Mouse (Mus musculus): ENCODE results near the gene H1fx. TPM values are rescaled to one million over a fixed set of nuclear protein-coding genes. Genes with fewer than 3 reads are reported as not detected.
A peak's percentile ranks its signal among the peaks of the same experiment; 100 is the strongest.

Gene H1fx
- polyA plus RNA-seq, 1 experiment: 84.3 TPM

DNA sequence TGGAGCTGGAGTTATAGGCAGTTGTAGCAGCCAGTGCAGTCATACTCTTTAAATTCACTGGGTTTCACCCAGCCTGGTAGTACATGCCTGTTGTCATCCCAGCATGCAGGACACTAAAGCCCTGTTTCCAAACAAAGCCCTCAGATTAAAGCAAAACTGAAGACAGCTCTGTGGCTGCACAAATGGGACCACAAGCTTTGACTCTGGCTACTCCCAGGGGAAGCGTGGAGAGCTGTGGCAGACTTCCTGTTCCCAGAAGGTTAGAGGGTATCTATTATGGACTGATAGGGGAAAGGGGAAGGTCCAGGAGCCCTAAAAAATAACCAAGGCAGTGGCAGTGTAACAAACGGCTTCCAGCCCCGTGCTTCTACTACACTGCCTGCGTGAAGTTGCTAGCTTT is 14.1 kb upstream of the H1fx start:
- H3ac ChIP-seq (ENCODE audit: control insufficient read depth, insufficient read length): no peak overlapping the region
- H3K27me3 ChIP-seq (ENCODE audit: control insufficient read depth, insufficient read depth, insufficient read length): no peaks in the 10 kb centered on the region
- H3K4me2 ChIP-seq (ENCODE audit: low read depth): no peak overlapping the region
- no peak overlapping the region for H3K4me3 ChIP-seq
- TF ChIP-seq CEBPB (IDR thresholded peaks at IDR 0.05; ENCODE audit: insufficient read depth, poor library complexity, severe bottlenecking) (no peak), USF1 (IDR thresholded peaks at IDR 0.05; ENCODE audit: low read depth) (no peak), POLR2A (IDR thresholded peaks at IDR 0.05; ENCODE audit: insufficient read length, low read depth) (no peak), E2F4 (IDR thresholded peaks at IDR 0.05; ENCODE audit: insufficient read depth) (no peak), TCF12 (IDR thresholded peaks at IDR 0.05; ENCODE audit: insufficient read depth, poor library complexity, severe bottlenecking) (no peak), POLR2AphosphoS2 (IDR thresholded peaks at IDR 0.05; ENCODE audit: insufficient read length, low read depth) (no peak)
- H3K79me2 ChIP-seq (ENCODE audit: control insufficient read depth, insufficient read depth): no peaks in the 10 kb centered on the region
- peaks cover 8% of the 10 kb centered on the region for H3K36me3 ChIP-seq (ENCODE audit: control insufficient read depth, insufficient read depth)

DNA sequence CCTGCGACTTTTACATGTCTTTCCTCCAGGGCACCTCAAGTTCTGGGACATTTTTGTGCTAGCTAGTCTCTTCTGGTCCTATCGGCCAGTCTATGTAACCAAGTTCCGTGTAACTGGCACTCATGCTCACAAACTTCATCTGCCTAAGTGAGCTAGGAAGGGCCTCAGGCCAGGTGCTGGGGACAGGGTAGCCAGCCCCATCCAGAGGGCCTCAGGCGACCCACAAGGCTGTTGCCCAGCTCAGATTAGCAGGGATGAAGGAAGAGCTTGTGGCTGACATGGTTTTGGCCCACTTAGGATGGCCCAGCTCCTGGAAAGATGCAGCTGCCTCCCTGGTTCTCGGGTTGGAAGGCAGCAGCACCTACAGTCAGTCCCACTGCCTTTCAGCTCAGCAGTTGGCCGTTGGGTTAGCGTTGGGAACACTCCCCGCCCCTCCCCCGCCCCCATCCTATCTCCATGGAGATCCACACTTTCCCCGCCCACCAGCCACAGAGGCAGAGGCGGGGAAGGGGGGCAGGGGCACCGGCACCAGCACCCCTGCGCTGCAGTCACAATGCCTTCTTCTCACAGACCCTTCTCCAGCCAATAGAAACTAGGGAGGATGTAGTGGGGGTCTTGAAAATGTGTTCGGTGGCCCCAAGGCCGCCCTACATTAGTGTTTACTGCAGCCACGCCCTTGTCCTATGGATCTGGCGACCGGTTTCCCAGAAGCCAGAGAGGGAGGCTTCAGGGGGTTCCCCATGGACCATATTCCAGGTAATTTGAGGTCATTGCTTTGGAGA is 12.5 kb upstream of the H1fx start:
- TF ChIP-seq TCF3 (IDR thresholded peaks at IDR 0.05; ENCODE audit: insufficient read length, low read depth) (no peak), MYOG (IDR thresholded peaks at IDR 0.05; ENCODE audit: control insufficient read depth in 1 of 3, insufficient read depth in 1 of 3, insufficient read length in 2 of 3, low read depth in 2 of 3) (peak in 1 of 3 experiments; percentile 2), CEBPB (IDR thresholded peaks at IDR 0.05; ENCODE audit: insufficient read depth, poor library complexity, severe bottlenecking) (no peak), REST (IDR thresholded peaks at IDR 0.05; ENCODE audit: insufficient read depth, insufficient read length) (no peak), SRF (IDR thresholded peaks at IDR 0.05; ENCODE audit: control insufficient read depth, insufficient read length, low read depth) (no peak), POLR2A (IDR thresholded peaks at IDR 0.05; ENCODE audit: insufficient read length, low read depth) (no peak), MAX (IDR thresholded peaks at IDR 0.05; ENCODE audit: low read depth) (no peak), POLR2AphosphoS2 (IDR thresholded peaks at IDR 0.05; ENCODE audit: insufficient read length, low read depth) (peak; percentile 59), MYOD1 (IDR thresholded peaks at IDR 0.05; ENCODE audit: control insufficient read depth in 1 of 3, insufficient read length in 2 of 3, low read depth in 2 of 3) (no peak), TCF12 (IDR thresholded peaks at IDR 0.05; ENCODE audit: insufficient read depth, poor library complexity, severe bottlenecking) (no peak), E2F4 (IDR thresholded peaks at IDR 0.05; ENCODE audit: insufficient read depth) (no peak), USF1 (IDR thresholded peaks at IDR 0.05; ENCODE audit: low read depth) (no peak)
- Histone ChIP-seq H3ac (ENCODE audit: control insufficient read depth, insufficient read length) (no peak overlapping the region), H3K36me3 (ENCODE audit: control insufficient read depth, insufficient read depth) (peaks cover 8% of the 10 kb centered on the region), H3K4me3 (no peak overlapping the region), H3K27me3 (ENCODE audit: control insufficient read depth, insufficient read depth, insufficient read length) (no peaks in the 10 kb centered on the region), H3K79me2 (ENCODE audit: control insufficient read depth, insufficient read depth) (no peaks in the 10 kb centered on the region), H3K4me2 (ENCODE audit: low read depth) (no peak overlapping the region)

DNA sequence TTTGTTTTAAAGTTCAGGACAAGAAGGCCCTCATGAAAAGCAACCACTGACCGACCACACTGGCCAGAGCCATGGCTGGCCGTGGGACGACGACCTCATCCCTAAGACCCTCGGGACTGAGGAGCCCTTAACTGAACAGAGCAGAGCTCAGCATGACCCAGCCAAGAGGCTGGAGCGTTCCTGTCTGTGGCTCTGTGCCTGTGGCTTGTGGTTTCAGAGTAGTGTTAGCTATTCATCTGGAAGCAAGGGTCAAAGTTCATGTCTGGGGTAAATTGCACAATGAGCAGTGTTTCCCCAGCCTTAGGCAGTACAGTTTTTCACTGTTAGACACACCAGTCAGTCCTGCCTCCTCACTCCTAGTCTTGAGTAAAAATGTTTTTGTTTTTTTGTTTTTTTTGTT is 11.3 kb upstream of the H1fx start:
- no peaks in the 10 kb centered on the region for H3K36me3 ChIP-seq (ENCODE audit: control insufficient read depth, insufficient read depth)
- H3K27me3 ChIP-seq (ENCODE audit: control insufficient read depth, insufficient read depth, insufficient read length): no peaks in the 10 kb centered on the region
- peak; percentile 89 for TF ChIP-seq CEBPB (IDR thresholded peaks at IDR 0.05; ENCODE audit: insufficient read depth, poor library complexity, severe bottlenecking)
- TF ChIP-seq POLR2AphosphoS2 (IDR thresholded peaks at IDR 0.05; ENCODE audit: insufficient read length, low read depth): peak; percentile 11
- no peak for TF ChIP-seq TCF3 (IDR thresholded peaks at IDR 0.05; ENCODE audit: insufficient read length, low read depth)
- no peak overlapping the region for H3K4me2 ChIP-seq (ENCODE audit: low read depth)
- H3K79me2 ChIP-seq (ENCODE audit: control insufficient read depth, insufficient read depth): no peaks in the 10 kb centered on the region
- no peak overlapping the region for H3K4me3 ChIP-seq
- H3ac ChIP-seq (ENCODE audit: control insufficient read depth, insufficient read length): no peak overlapping the region

DNA sequence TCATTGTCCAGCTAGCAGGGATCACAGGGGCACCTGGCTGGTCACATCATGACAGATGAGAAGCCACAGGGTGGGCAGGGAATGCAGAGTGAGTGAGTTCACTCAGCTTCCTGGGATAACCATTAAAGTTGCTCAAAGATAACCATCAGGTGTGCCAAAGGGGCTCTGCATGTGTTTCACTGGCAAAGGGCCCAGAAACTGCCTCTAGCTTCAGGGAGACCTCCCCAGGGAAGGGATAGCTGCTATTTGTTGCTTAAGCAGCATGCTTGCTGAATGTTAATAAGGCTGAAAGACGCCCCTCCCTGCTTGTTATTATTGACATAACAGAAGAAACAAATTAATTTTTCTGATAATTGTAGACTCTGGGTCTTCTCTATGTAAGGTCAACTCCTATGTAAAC is 10.4 kb upstream of the H1fx start:
- Histone ChIP-seq H3ac (ENCODE audit: control insufficient read depth, insufficient read length) (no peak overlapping the region), H3K27me3 (ENCODE audit: control insufficient read depth, insufficient read depth, insufficient read length) (no peaks in the 10 kb centered on the region), H3K4me2 (ENCODE audit: low read depth) (no peak overlapping the region), H3K36me3 (ENCODE audit: control insufficient read depth, insufficient read depth) (no peaks in the 10 kb centered on the region), H3K4me3 (no peak overlapping the region), H3K79me2 (ENCODE audit: control insufficient read depth, insufficient read depth) (no peaks in the 10 kb centered on the region)
- TF ChIP-seq USF1 (IDR thresholded peaks at IDR 0.05; ENCODE audit: low read depth): no peak
- TF ChIP-seq MYOD1 (IDR thresholded peaks at IDR 0.05; ENCODE audit: control insufficient read depth in 1 of 3, insufficient read length in 2 of 3, low read depth in 2 of 3): peak in 1 of 3 experiments; percentile 7
- no peak for TF ChIP-seq TCF3 (IDR thresholded peaks at IDR 0.05; ENCODE audit: insufficient read length, low read depth)

DNA sequence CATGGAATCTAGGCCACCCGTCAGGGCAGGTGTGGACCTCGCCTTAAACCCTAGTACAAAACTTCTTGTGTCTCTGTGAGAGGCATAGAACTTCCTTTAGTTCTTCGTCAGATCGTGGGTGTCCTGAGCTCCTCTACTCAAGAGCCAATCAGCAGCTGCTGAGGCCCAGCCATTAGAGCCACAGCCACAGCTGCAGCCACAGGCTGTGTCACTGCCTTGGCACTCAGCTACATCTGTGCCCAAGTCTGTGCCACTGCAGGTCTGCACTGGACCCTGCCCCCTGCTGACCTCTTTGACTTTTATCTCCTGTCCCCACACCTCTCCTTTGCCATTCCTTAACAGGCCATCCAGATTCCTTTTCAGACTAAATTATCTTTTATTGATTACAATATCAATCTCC is 9.8 kb upstream of the H1fx start:
- no peak overlapping the region for H3K4me2 ChIP-seq (ENCODE audit: low read depth)
- H3ac ChIP-seq (ENCODE audit: control insufficient read depth, insufficient read length): no peak overlapping the region
- TF ChIP-seq REST (IDR thresholded peaks at IDR 0.05; ENCODE audit: insufficient read depth, insufficient read length) (no peak), USF1 (IDR thresholded peaks at IDR 0.05; ENCODE audit: low read depth) (no peak), SRF (IDR thresholded peaks at IDR 0.05; ENCODE audit: control insufficient read depth, insufficient read length, low read depth) (no peak), POLR2A (IDR thresholded peaks at IDR 0.05; ENCODE audit: insufficient read length, low read depth) (no peak), E2F4 (IDR thresholded peaks at IDR 0.05; ENCODE audit: insufficient read depth) (no peak), POLR2AphosphoS2 (IDR thresholded peaks at IDR 0.05; ENCODE audit: insufficient read length, low read depth) (no peak), MAX (IDR thresholded peaks at IDR 0.05; ENCODE audit: low read depth) (no peak), MYOG (IDR thresholded peaks at IDR 0.05; ENCODE audit: control insufficient read depth in 1 of 3, insufficient read depth in 1 of 3, insufficient read length in 2 of 3, low read depth in 2 of 3) (peak; percentile 39 to 97 (median 96)), MYOD1 (IDR thresholded peaks at IDR 0.05; ENCODE audit: control insufficient read depth in 1 of 3, insufficient read length in 2 of 3, low read depth in 2 of 3) (peak in 2 of 3 experiments; percentile 90 to 96), TCF3 (IDR thresholded peaks at IDR 0.05; ENCODE audit: insufficient read length, low read depth) (peak; percentile 88), TCF12 (IDR thresholded peaks at IDR 0.05; ENCODE audit: insufficient read depth, poor library complexity, severe bottlenecking) (no peak), CEBPB (IDR thresholded peaks at IDR 0.05; ENCODE audit: insufficient read depth, poor library complexity, severe bottlenecking) (no peak)
- no peaks in the 10 kb centered on the region for H3K27me3 ChIP-seq (ENCODE audit: control insufficient read depth, insufficient read depth, insufficient read length)
- H3K36me3 ChIP-seq (ENCODE audit: control insufficient read depth, insufficient read depth): no peaks in the 10 kb centered on the region
- H3K79me2 ChIP-seq (ENCODE audit: control insufficient read depth, insufficient read depth): no peaks in the 10 kb centered on the region
- no peak overlapping the region for H3K4me3 ChIP-seq
